Mouse (Mus musculus) lung, embryonic 16.5 days (tissue): ENCODE measurements around the gene Mcm7. TPM values are rescaled to one million over a fixed set of nuclear protein-coding genes. Genes with fewer than 3 reads are reported as not detected.

Experiments used
- ATAC-seq: fragments of 200-750 bp; cut with Nextera tagmentation; 2 replicates; pipeline ENCODE4 v1.8.0; 2017; ENCODE audit warnings: low read depth, mild to moderate bottlenecking, moderate library complexity
- H3K27ac ChIP-seq: fragments of 300-500 bp; sonication (generic); 2 replicates; pipeline ENCODE4 v1.5.1; 2014; ENCODE audit warnings: mild to moderate bottlenecking, control low read depth, low read length
- H3K27me3 ChIP-seq: fragments of 300-500 bp; sonication (generic); 2 replicates; pipeline ENCODE4 v1.6.1; 2014; ENCODE audit warnings: low read depth, low read length, mixed read lengths; ENCODE audit not compliant: control insufficient read depth, insufficient read depth
- H3K36me3 ChIP-seq: fragments of 300-500 bp; sonication (generic); 2 replicates; pipeline ENCODE4 v1.6.1; 2014; ENCODE audit warnings: low read length; ENCODE audit not compliant: control insufficient read depth, insufficient read depth
- H3K4me1 ChIP-seq: fragments of 300-500 bp; sonication (generic); replicated peaks from 2 replicates; pipeline ENCODE4 v1.6.1; 2014; ENCODE audit warnings: low read length, mixed read lengths; ENCODE audit not compliant: control insufficient read depth, insufficient read depth
- H3K4me2 ChIP-seq: fragments of 300-500 bp; sonication (generic); 2 replicates; pipeline ENCODE4 v1.6.1; 2014; ENCODE audit warnings: low read depth, low read length, control low read depth
- H3K4me3 ChIP-seq: fragments of 300-500 bp; sonication (generic); 2 replicates; pipeline ENCODE4 v1.5.1; 2014; ENCODE audit warnings: mild to moderate bottlenecking, low read length, control low read depth
- H3K9ac ChIP-seq: fragments of 300-500 bp; sonication (generic); 2 replicates; pipeline ENCODE4 v1.6.1; 2014; ENCODE audit warnings: low read length, control low read depth
- H3K9me3 ChIP-seq: fragments of 300-500 bp; sonication (generic); 2 replicates; pipeline ENCODE4 v1.6.1; 2016; ENCODE audit warnings: low read length; ENCODE audit not compliant: control insufficient read depth
- WGBS: fragments of 180-500 bp; shearing (Covaris S2); extraction: QIAGEN DNeasy Blood & Tissue Kit; methylation state at CpG from one replicate; pipeline ENCODE4 v1.1.7; 2014; 5-methylcytosine and 5-hydroxymethylcytosine counted together
- polyA plus RNA-seq: library from polyadenylated mRNA; unstranded; fragments of >200 nt; fragmentation: Nextera tagmentation; extraction: Ambion mirVana; gene quantifications from 2 replicates; pipeline ENCODE4 v1.2.1, GENCODE M21; 2015

The Mcm7 gene
- polyA plus RNA-seq, 1 experiment from 2014 or later = 197 TPM

- peak within 1 kb of the TSS; percentile 89 for H3K9ac ChIP-seq
Observed at GRCm38 (mm10) chr5:138193771-138194727, 21.8 kb upstream of the Mcm7 start, which contains the start of gene Mblac1. Gene Mblac1, plus strand, starts transcription at chr5:138194314.

GRCm38 (mm10) chr5:138187661-138188306 is 15.6 kb upstream of the Mcm7 start:
- Histone ChIP-seq H3K36me3 (peaks cover 5% of the 10 kb centered on the region), H3K27me3 (no peaks in the 10 kb centered on the region), H3K27ac (peak overlapping the region; percentile 47), H3K4me2 (peak overlapping the region; percentile 68), H3K9me3 (no peaks in the 10 kb centered on the region), H3K9ac (peak overlapping the region; percentile 76), H3K4me3 (peak overlapping the region; percentile 84), H3K4me1 (peaks cover 14% of the 10 kb centered on the region)
- ATAC-seq = peak; percentile 87
- 0% methylated on average over 10 of the region's 10 CpGs for WGBS

More at GRCm38 (mm10) chr5:138193771-138194727, 21.8 kb upstream of the Mcm7 start, which contains the start of gene Mblac1:
- peak; percentile 88 for ATAC-seq
- Histone ChIP-seq H3K4me3 (peak within 1 kb of the TSS; percentile 68), H3K4me2 (peak within 1 kb of the TSS; percentile 97), H3K27me3 (no peaks in the 10 kb centered on the region), H3K4me1 (peaks cover 3% of the 10 kb centered on the region), H3K27ac (peak within 1 kb of the TSS; percentile 91), H3K36me3 (no peaks in the 10 kb centered on the region), H3K9me3 (no peaks in the 10 kb centered on the region)
- 6% methylated on average over 54 of the region's 54 CpGs for WGBS

DNA sequence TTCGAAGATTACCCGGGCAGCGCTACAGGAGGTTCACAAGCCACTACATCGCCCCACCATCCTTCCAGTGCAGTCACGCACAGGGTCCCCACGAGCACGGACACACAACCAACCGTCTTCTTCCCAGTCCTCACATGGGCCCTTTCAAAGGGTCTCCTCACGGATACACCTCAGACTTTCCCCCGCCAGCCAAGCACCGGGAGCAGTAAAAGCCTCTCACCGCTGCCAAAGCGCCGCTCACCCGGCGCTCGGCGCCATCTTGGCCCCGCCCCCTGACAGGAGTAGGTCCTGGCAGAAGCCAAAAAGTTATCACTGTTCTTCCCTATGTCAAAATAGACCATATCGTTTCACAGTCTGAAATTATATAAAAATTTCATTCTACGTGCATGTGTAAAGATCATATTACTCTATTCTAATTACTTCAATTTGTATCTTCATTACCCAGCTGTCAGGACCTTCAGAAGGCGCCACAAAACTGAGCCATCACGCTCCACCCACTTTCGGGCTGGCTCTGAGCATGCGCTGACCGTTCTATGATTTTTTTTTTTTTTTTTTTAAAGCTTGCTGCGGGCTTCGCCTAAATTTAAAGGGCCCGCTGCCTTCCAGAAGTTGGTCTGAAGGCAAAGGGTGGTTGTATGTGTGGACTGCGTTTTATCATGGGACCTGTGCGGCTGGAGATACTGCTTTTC is 14.9 kb upstream of the Mcm7 start, which contains the start of the genes Taf6 and Cnpy4:
Taf6 (minus strand) TSS at position 502 of the 689 bp plus-strand sequence.
Cnpy4 (plus strand) TSS at position 536 of the 689 bp plus-strand sequence.
- peak within 1 kb of the TSS; percentile 84 for H3K4me3 ChIP-seq
- peaks cover 10% of the 10 kb centered on the region for H3K36me3 ChIP-seq
- H3K27ac ChIP-seq = peak within 1 kb of the TSS; percentile 47
- peak within 1 kb of the TSS; percentile 68 for H3K4me2 ChIP-seq
- H3K9me3 ChIP-seq = no peaks in the 10 kb centered on the region
- WGBS = 0% methylated on average over 31 of the region's 31 CpGs
- peaks cover 14% of the 10 kb centered on the region for H3K4me1 ChIP-seq
- peak; percentile 90 for ATAC-seq
- no peaks in the 10 kb centered on the region for H3K27me3 ChIP-seq
- H3K9ac ChIP-seq = peak within 1 kb of the TSS; percentile 76

DNA sequence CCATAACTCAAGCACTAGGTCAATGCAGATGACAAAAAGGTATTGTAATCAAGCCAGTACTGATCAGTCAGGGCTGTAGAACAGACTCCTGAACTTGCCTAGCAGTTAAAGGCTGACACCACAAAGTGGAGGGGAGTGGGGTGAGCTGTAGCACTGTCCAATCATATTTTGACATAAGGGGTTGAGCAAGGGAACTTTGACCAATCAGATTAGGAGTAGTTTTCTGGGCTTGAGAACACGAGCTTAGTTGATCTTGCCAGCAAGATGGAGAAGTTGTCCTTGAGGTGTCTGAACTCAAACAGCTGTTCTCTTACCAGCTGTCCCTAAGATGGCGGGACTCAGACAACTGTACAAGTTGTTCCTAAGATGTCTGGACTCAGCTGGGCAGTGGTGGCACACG is 995 bp upstream of the Mcm7 start:
- Histone ChIP-seq H3K9me3 (no peaks in the 10 kb centered on the region), H3K4me1 (peaks cover 17% of the 10 kb centered on the region), H3K4me3 (no peak overlapping the region; the same call in 1 of the 2 replicates), H3K9ac (no peak overlapping the region), H3K36me3 (peaks cover 32% of the 10 kb centered on the region), H3K27me3 (no peaks in the 10 kb centered on the region), H3K27ac (0 out of 2 replicates have a peak overlapping the region, but pooled peaks have one; percentile 98), H3K4me2 (peak overlapping the region; percentile 63)
- ATAC-seq = no peak
- WGBS = 66% methylated on average over 3 of the region's 3 CpGs

GRCm38 (mm10) chr5:138170936-138171561 is 1.2 kb downstream of the Mcm7 start:
- peak overlapping the region; percentile 98 for H3K27ac ChIP-seq
- H3K36me3 ChIP-seq = peaks cover 37% of the 10 kb centered on the region
- under 1% methylated on average over 47 of the region's 47 CpGs for WGBS

GRCm38 (mm10) chr5:138165594-138165993 is 6.6 kb downstream of the Mcm7 start:
- H3K4me1 ChIP-seq = peaks cover 12% of the 10 kb centered on the region
- H3K27me3 ChIP-seq = no peaks in the 10 kb centered on the region
- H3K4me2 ChIP-seq = no peak overlapping the region
- ATAC-seq = no peak
- no peak overlapping the region for H3K9ac ChIP-seq
- 68% methylated on average over 8 of the region's 8 CpGs for WGBS
- peaks cover 57% of the 10 kb centered on the region for H3K36me3 ChIP-seq
- H3K9me3 ChIP-seq = no peaks in the 10 kb centered on the region
- H3K4me3 ChIP-seq = no peak overlapping the region
- H3K27ac ChIP-seq = no peak overlapping the region

More at GRCm38 (mm10) chr5:138170936-138171561, 1.2 kb downstream of the Mcm7 start:
- Histone ChIP-seq H3K27me3 (no peaks in the 10 kb centered on the region), H3K4me2 (peak overlapping the region; percentile 86), H3K9me3 (no peaks in the 10 kb centered on the region), H3K4me3 (peak overlapping the region; percentile 86), H3K4me1 (peaks cover 17% of the 10 kb centered on the region), H3K9ac (peak overlapping the region; percentile 85)
- peak; percentile 86 for ATAC-seq

GRCm38 (mm10) chr5:138163610-138164009 is 8.6 kb downstream of the Mcm7 start:
- peaks cover 8% of the 10 kb centered on the region; the same call in 1 of the 2 replicates for H3K4me1 ChIP-seq
- H3K4me3 ChIP-seq = no peak overlapping the region
- peaks cover 52% of the 10 kb centered on the region for H3K36me3 ChIP-seq
- no peaks in the 10 kb centered on the region for H3K9me3 ChIP-seq
- 65% methylated on average over 10 of the region's 10 CpGs for WGBS
- no peak overlapping the region for H3K9ac ChIP-seq
- H3K27me3 ChIP-seq = no peaks in the 10 kb centered on the region
- no peak overlapping the region for H3K4me2 ChIP-seq
- H3K27ac ChIP-seq = no peak overlapping the region
- no peak for ATAC-seq

- no peak overlapping the region for H3K4me3 ChIP-seq
- no peaks in the 10 kb centered on the region for H3K27me3 ChIP-seq
- peaks cover 8% of the 10 kb centered on the region; the same call in 1 of the 2 replicates for H3K4me1 ChIP-seq
- peaks cover 49% of the 10 kb centered on the region for H3K36me3 ChIP-seq
- no peak overlapping the region for H3K27ac ChIP-seq
- H3K9me3 ChIP-seq = no peaks in the 10 kb centered on the region
- H3K4me2 ChIP-seq = no peak overlapping the region
- H3K9ac ChIP-seq = no peak overlapping the region
- WGBS = 62% methylated on average over 6 of the region's 6 CpGs
- no peak for ATAC-seq
Observed at GRCm38 (mm10) chr5:138163046-138163445, 9.2 kb downstream of the Mcm7 start.
